Mouse (Mus musculus): ENCODE measurements at regions not wholly inside any gene's neighbourhood (a gene's known extent, or its start where the extent isn't known, plus 50 kb on each side); places are given as distances from the start of the nearest gene placed in this dataset.

GRCm38 (mm10) chr2:74414721-74415120, 164.5 kb downstream of the Lnpk start:
- no peak overlapping the region for H3K27ac ChIP-seq
- ATAC-seq (ENCODE audit: insufficient number of reproducible peaks, insufficient read depth, low FRiP score, low TSS enrichment, low read depth), result no peak
- no peaks in the 10 kb centered on the region for H3K4me1 ChIP-seq
- WGBS, result 93% methylated on average over 13 of the region's 13 CpGs
- H3K4me3 ChIP-seq, result no peak overlapping the region
- H3K36me3 ChIP-seq, result no peaks in the 10 kb centered on the region
- H3K27me3 ChIP-seq, result no peaks in the 10 kb centered on the region
- H3K9ac ChIP-seq, result no peak overlapping the region
- H3K9me3 ChIP-seq, result no peaks in the 10 kb centered on the region
- H3K4me2 ChIP-seq, result no peak overlapping the region

GRCm38 (mm10) chr2:74409856-74410404, 169.3 kb downstream of the Lnpk start:
- Histone ChIP-seq H3K27me3 (no peaks in the 10 kb centered on the region), H3K27ac (no peak overlapping the region), H3K36me3 (no peaks in the 10 kb centered on the region), H3K4me1 (peaks cover 1% of the 10 kb centered on the region; the same call in 1 of the 2 replicates), H3K4me3 (no peak overlapping the region), H3K9me3 (no peaks in the 10 kb centered on the region), H3K4me2 (no peak overlapping the region), H3K9ac (no peak overlapping the region)
- WGBS, result 72% methylated on average over 4 of the region's 4 CpGs
- ATAC-seq (ENCODE audit: insufficient number of reproducible peaks, insufficient read depth, low FRiP score, low TSS enrichment, low read depth), result no peak

GRCm38 (mm10) chr2:74404493-74404892, 174.7 kb downstream of the Lnpk start:
- Histone ChIP-seq H3K9ac (no peak overlapping the region), H3K27me3 (no peaks in the 10 kb centered on the region), H3K9me3 (no peaks in the 10 kb centered on the region), H3K4me2 (no peak overlapping the region), H3K4me1 (peaks cover 7% of the 10 kb centered on the region; the same call in 1 of the 2 replicates), H3K4me3 (no peak overlapping the region), H3K27ac (0 out of 2 replicates have a peak overlapping the region, but pooled peaks have one; percentile 16), H3K36me3 (no peaks in the 10 kb centered on the region)
- ATAC-seq (ENCODE audit: insufficient number of reproducible peaks, insufficient read depth, low FRiP score, low TSS enrichment, low read depth), result no peak
- 39% methylated on average over 3 of the region's 3 CpGs for WGBS

- 89% methylated on average over 4 of the region's 4 CpGs for WGBS
- Histone ChIP-seq H3K4me3 (no peak overlapping the region), H3K36me3 (no peaks in the 10 kb centered on the region), H3K27ac (no peak overlapping the region), H3K9me3 (no peaks in the 10 kb centered on the region), H3K4me1 (no peaks in the 10 kb centered on the region), H3K4me2 (no peak overlapping the region), H3K27me3 (no peaks in the 10 kb centered on the region), H3K9ac (no peak overlapping the region)
- ATAC-seq (ENCODE audit: insufficient number of reproducible peaks, insufficient read depth, low FRiP score, low TSS enrichment, low read depth), result no peak
These were observed 188.2 kb downstream of the Lnpk start for GRCm38 (mm10) chr2:74391064-74391463.

GRCm38 (mm10) chr2:74388078-74388477, 191.2 kb downstream of the Lnpk start:
- Histone ChIP-seq H3K9ac (no peak overlapping the region), H3K4me2 (no peak overlapping the region), H3K27me3 (no peaks in the 10 kb centered on the region), H3K4me1 (no peaks in the 10 kb centered on the region), H3K27ac (no peak overlapping the region), H3K36me3 (no peaks in the 10 kb centered on the region), H3K9me3 (no peaks in the 10 kb centered on the region), H3K4me3 (no peak overlapping the region)
- WGBS, result 95% methylated on average over 5 of the region's 5 CpGs
- no peak for ATAC-seq (ENCODE audit: insufficient number of reproducible peaks, insufficient read depth, low FRiP score, low TSS enrichment, low read depth)

GRCm38 (mm10) chr2:74384918-74385317, 194.3 kb downstream of the Lnpk start:
- Histone ChIP-seq H3K36me3 (no peaks in the 10 kb centered on the region), H3K27me3 (no peaks in the 10 kb centered on the region), H3K4me1 (no peaks in the 10 kb centered on the region), H3K9ac (no peak overlapping the region), H3K27ac (no peak overlapping the region), H3K9me3 (no peaks in the 10 kb centered on the region), H3K4me2 (no peak overlapping the region), H3K4me3 (no peak overlapping the region)
- ATAC-seq (ENCODE audit: insufficient number of reproducible peaks, insufficient read depth, low FRiP score, low TSS enrichment, low read depth), result no peak
- 93% methylated on average over 1 of the region's 1 CpGs for WGBS

GRCm38 (mm10) chr2:74380574-74381287, 198.5 kb downstream of the Lnpk start:
- no peaks in the 10 kb centered on the region for H3K9me3 ChIP-seq
- no peak for ATAC-seq (ENCODE audit: insufficient number of reproducible peaks, insufficient read depth, low FRiP score, low TSS enrichment, low read depth)
- WGBS, result 83% methylated on average over 7 of the region's 7 CpGs
- no peak overlapping the region for H3K9ac ChIP-seq
- H3K27ac ChIP-seq, result no peak overlapping the region
- H3K27me3 ChIP-seq, result no peaks in the 10 kb centered on the region
- H3K4me3 ChIP-seq, result no peak overlapping the region
- H3K4me2 ChIP-seq, result no peak overlapping the region
- no peaks in the 10 kb centered on the region for H3K36me3 ChIP-seq
- H3K4me1 ChIP-seq, result no peaks in the 10 kb centered on the region

- no peak for ATAC-seq (ENCODE audit: insufficient number of reproducible peaks, insufficient read depth, low FRiP score, low TSS enrichment, low read depth)
- Histone ChIP-seq H3K4me2 (no peak overlapping the region), H3K4me3 (no peak overlapping the region), H3K27me3 (no peaks in the 10 kb centered on the region), H3K4me1 (no peaks in the 10 kb centered on the region), H3K27ac (no peak overlapping the region), H3K36me3 (no peaks in the 10 kb centered on the region), H3K9ac (no peak overlapping the region), H3K9me3 (no peaks in the 10 kb centered on the region)
- WGBS, result 94% methylated on average over 3 of the region's 3 CpGs
These were observed 200.5 kb downstream of the Lnpk start for GRCm38 (mm10) chr2:74378709-74379108.

GRCm38 (mm10) chr2:74373938-74374337, 205.3 kb downstream of the Lnpk start:
- Histone ChIP-seq H3K4me1 (no peaks in the 10 kb centered on the region), H3K4me2 (no peak overlapping the region), H3K9me3 (no peaks in the 10 kb centered on the region), H3K36me3 (no peaks in the 10 kb centered on the region), H3K4me3 (no peak overlapping the region), H3K9ac (no peak overlapping the region), H3K27ac (no peak overlapping the region), H3K27me3 (no peaks in the 10 kb centered on the region)
- 89% methylated on average over 1 of the region's 1 CpGs for WGBS
- ATAC-seq (ENCODE audit: insufficient number of reproducible peaks, insufficient read depth, low FRiP score, low TSS enrichment, low read depth), result no peak

GRCm38 (mm10) chr2:74373056-74373455, 206.2 kb downstream of the Lnpk start:
- 69% methylated on average over 4 of the region's 4 CpGs for WGBS
- Histone ChIP-seq H3K27ac (no peak overlapping the region), H3K36me3 (no peaks in the 10 kb centered on the region), H3K4me1 (no peaks in the 10 kb centered on the region), H3K4me3 (no peak overlapping the region), H3K9ac (no peak overlapping the region), H3K9me3 (no peaks in the 10 kb centered on the region), H3K27me3 (no peaks in the 10 kb centered on the region), H3K4me2 (no peak overlapping the region)
- ATAC-seq (ENCODE audit: insufficient number of reproducible peaks, insufficient read depth, low FRiP score, low TSS enrichment, low read depth), result no peak

GRCm38 (mm10) chr2:74363255-74363654, 216.0 kb downstream of the Lnpk start:
- no peaks in the 10 kb centered on the region for H3K9me3 ChIP-seq
- no peak overlapping the region for H3K4me3 ChIP-seq
- 91% methylated on average over 2 of the region's 2 CpGs for WGBS
- no peak overlapping the region for H3K9ac ChIP-seq
- H3K4me1 ChIP-seq, result no peaks in the 10 kb centered on the region
- H3K4me2 ChIP-seq, result no peak overlapping the region
- H3K27me3 ChIP-seq, result no peaks in the 10 kb centered on the region
- no peak for ATAC-seq (ENCODE audit: insufficient number of reproducible peaks, insufficient read depth, low FRiP score, low TSS enrichment, low read depth)
- H3K36me3 ChIP-seq, result no peaks in the 10 kb centered on the region
- H3K27ac ChIP-seq, result no peak overlapping the region

GRCm38 (mm10) chr2:74354591-74354990, 224.6 kb downstream of the Lnpk start:
- Histone ChIP-seq H3K4me3 (no peak overlapping the region), H3K4me1 (peaks cover 12% of the 10 kb centered on the region; the same call in 1 of the 2 replicates), H3K9me3 (no peaks in the 10 kb centered on the region), H3K27me3 (no peaks in the 10 kb centered on the region), H3K9ac (no peak overlapping the region), H3K36me3 (no peaks in the 10 kb centered on the region), H3K27ac (0 out of 2 replicates have a peak overlapping the region, but pooled peaks have one; percentile 22), H3K4me2 (peak overlapping the region; percentile 9; the same call in 1 of the 2 replicates)
- WGBS, result 42% methylated on average over 8 of the region's 8 CpGs
- ATAC-seq (ENCODE audit: insufficient number of reproducible peaks, insufficient read depth, low FRiP score, low TSS enrichment, low read depth), result no peak
